Mouse (Mus musculus) bone marrow, adult 2 months (tissue): ENCODE measurements around the gene Nadk. TPM values are rescaled to one million over a fixed set of nuclear protein-coding genes. Genes with fewer than 3 reads are reported as not detected.

Experiments
- H3K27ac ChIP-seq: fragments of 200-500 bp; 2 replicates; pipeline ENCODE4 v1.5.1; 2012; ENCODE audit warnings: low read depth, mild to moderate bottlenecking, control low read depth, inconsistent platforms, low read length; ENCODE audit not compliant: control insufficient read depth, poor library complexity, insufficient read depth
- H3K4me1 ChIP-seq: fragments of 200-500 bp; 2 replicates; pipeline ENCODE4 v1.6.1; 2011; ENCODE audit warnings: low read length; ENCODE audit not compliant: control insufficient read depth, insufficient read depth
- H3K4me3 ChIP-seq: fragments of 200-500 bp; replicated peaks from 2 replicates; pipeline ENCODE3; 2011; ENCODE audit warnings: mild to moderate bottlenecking, low read depth, low read length, control low read depth; ENCODE audit not compliant: control insufficient read depth
- CTCF ChIP-seq: fragments of 200-500 bp; IDR thresholded peaks from 2 replicates; pipeline ENCODE4 v1.5.1; 2011; ENCODE audit warnings: low read length, control low read depth; ENCODE audit not compliant: control insufficient read depth, insufficient read depth
- POLR2A ChIP-seq: fragments of 200-500 bp; IDR thresholded peaks from 2 replicates; pipeline ENCODE4 v1.6.1; 2011; ENCODE audit warnings: low read depth, mild to moderate bottlenecking, control low read depth, low read length, borderline replicate concordance; ENCODE audit not compliant: control insufficient read depth
- WGBS: fragments of 180-500 bp; shearing (Covaris S2); methylation state at CpG from one replicate; pipeline ENCODE4 v1.1.7; 2018; 5-methylcytosine and 5-hydroxymethylcytosine counted together
- polyA plus RNA-seq: library from polyadenylated mRNA; stranded (reverse); fragments of >200 nt; gene quantifications from 2 replicates; pipeline ENCODE4 v1.2.4, GENCODE M21; 2011; ENCODE audit warnings: low replicate concordance; ENCODE audit not compliant: missing spikeins, insufficient read depth, insufficient read length

Gene Nadk
- polyA plus RNA-seq, 1 experiment: 52.6 TPM

DNA sequence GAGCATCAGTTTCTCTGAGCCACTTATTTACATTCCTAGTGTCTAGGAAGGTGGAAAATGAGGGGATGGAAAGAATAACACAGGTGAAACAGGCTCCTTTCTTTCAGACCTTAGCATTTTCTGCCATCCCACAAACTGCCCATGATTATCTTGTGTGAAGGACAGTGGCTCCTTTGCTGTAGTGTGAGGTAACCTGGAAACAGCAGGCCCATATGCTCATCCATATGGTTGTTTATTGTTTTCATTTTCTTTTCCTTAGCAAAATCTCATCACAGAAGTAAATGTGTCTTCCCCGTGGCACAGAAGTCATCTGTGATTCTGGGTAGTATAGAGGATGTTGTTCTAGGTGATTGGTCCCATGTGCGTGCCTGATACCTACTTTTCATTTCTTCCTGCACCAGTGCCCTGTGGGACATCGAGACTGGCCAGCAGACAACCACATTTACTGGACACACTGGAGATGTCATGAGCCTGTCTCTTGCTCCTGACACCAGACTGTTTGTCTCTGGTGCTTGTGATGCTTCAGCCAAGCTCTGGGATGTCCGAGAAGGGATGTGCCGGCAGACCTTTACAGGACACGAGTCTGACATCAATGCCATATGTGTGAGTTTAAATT, 9.2 kb upstream of the Nadk start:
- TF ChIP-seq CTCF: no peak
- TF ChIP-seq POLR2A: no peak
- Histone ChIP-seq H3K4me3 (no peak overlapping the region), H3K4me1 (peaks cover 6% of the 10 kb centered on the region; the same call in 1 of the 2 replicates), H3K27ac (no peak overlapping the region)
- 85% methylated on average over 6 of the region's 6 CpGs for WGBS

DNA sequence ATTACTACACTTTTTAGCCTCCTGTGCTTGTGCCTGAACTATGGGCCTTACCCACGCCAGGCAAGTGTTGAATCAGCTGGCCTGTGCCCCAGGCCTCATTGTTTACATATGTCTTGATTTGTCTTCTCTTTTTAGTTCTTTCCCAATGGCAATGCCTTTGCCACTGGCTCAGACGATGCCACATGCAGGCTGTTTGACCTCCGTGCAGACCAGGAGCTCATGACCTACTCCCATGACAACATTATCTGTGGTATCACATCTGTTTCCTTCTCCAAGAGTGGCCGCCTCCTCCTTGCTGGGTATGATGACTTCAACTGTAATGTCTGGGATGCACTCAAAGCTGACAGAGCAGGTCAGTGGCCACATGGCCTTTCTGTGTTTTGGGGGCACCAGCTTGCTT, 7.3 kb upstream of the Nadk start:
- 47% methylated on average over 4 of the region's 4 CpGs for WGBS
- Histone ChIP-seq H3K4me1 (peaks cover 4% of the 10 kb centered on the region; the same call in 1 of the 2 replicates), H3K27ac (no peak overlapping the region), H3K4me3 (no peak overlapping the region)
- TF ChIP-seq POLR2A: no peak
- TF ChIP-seq CTCF: no peak

DNA sequence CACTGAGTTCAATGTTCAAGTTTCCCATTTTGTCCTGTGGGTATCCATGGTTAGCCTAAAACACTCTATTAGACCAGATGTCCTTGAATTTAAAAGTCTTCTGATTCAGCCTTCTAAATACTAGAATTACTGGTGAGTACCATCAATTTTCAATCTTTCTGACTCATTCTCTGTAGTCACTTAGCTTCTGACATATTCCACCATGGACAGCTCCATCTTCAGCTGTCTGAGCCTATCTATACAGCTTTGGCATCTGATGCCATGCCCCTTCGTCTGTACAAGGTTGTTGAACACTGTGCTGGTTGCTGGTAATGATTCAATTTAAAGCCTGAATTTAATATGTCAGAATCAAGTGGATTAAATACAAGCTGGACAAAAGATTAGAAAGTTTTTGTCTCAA, 6.7 kb upstream of the Nadk start:
- peaks cover 8% of the 10 kb centered on the region; the same call in 1 of the 2 replicates for H3K4me1 ChIP-seq
- TF ChIP-seq CTCF (no peak), POLR2A (no peak)
- H3K4me3 ChIP-seq: no peak overlapping the region
- H3K27ac ChIP-seq: no peak overlapping the region
- WGBS: 62% methylated on average over 1 of the region's 1 CpGs

DNA sequence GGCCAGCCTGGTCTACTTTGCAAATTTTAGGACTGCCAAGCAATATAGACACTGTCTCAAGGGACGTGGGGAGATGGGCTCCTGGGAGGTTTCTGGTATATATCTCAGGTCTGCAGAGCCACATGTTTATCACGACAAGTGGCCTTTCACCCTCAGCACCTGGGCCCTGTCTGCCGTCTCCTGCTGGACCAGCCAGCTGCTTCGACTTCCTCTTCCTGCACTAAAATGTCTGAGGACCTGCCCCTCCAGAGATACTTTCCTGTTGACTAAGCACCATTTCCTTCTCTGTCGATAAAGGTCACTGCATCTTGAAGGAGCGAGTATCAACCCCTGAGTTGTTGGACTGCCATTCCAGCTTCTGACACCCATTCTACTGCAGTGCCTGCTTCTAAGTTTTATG, 2.7 kb upstream of the Nadk start:
- peaks cover 11% of the 10 kb centered on the region; the same call in 1 of the 2 replicates for H3K4me1 ChIP-seq
- TF ChIP-seq POLR2A (no peak), CTCF (no peak)
- no peak overlapping the region for H3K4me3 ChIP-seq
- WGBS: 12% methylated on average over 6 of the region's 6 CpGs
- H3K27ac ChIP-seq: peak overlapping the region; percentile 49; the same call in 1 of the 2 replicates

DNA sequence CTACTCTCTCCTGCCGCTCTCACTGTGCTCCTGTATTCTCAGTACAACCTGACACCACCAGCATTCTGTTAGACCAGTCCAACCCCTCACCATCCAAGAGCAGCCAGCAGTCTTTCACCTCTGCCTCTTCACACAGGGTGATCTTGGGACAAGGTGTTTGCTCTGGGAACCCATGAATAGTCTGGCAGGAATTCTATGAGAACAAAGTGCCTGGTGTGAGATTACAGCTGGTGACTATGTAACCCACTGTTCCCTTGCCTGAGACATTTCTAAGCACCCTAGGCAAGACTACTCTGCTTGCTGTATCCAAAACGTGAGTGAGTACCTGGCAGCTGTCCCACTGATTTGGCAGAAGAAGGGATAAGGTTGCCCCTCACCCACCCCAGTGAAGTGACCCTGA, 1.2 kb upstream of the Nadk start:
- H3K4me1 ChIP-seq: peaks cover 13% of the 10 kb centered on the region; the same call in 1 of the 2 replicates
- TF ChIP-seq CTCF (no peak), POLR2A (no peak)
- WGBS: 56% methylated on average over 2 of the region's 2 CpGs
- H3K27ac ChIP-seq: peak overlapping the region; percentile 88
- no peak overlapping the region for H3K4me3 ChIP-seq

DNA sequence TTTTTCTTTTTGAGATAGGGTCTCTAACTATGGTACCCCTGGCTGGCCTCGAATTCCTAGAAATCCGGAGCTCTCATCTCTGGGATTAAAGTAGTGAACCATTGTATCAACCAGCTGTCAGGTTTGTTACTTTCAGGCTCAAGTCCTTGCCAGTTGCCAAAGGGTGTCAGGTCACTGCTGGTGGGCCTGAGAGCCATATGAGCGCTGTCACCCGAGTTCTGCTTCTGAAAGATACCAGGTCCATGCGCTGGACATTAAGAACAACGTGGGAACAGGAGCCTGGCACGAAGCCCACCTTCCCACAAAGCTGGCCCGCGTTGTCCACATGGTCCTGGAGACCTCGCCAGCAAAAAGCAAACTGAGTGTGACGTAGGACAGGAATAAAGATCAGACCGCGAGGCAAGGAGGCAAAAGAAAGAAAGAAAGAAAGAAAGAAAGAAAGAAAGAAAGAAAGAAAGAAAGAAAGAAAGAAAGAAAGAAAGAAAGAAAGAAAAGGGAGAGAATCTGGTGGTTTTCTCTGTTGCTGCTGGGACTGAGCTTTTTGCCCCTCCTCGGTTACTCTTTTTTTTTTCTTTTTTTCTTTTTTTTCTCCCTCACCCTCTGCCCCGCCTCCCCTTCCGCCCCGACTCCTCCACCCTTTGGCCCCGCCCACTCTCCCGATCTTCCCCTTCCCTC, 684 bp downstream of the Nadk start:
- peak overlapping the region; percentile 69 for H3K4me3 ChIP-seq
- TF ChIP-seq CTCF (no peak), POLR2A (no peak)
- peaks cover 13% of the 10 kb centered on the region; the same call in 1 of the 2 replicates for H3K4me1 ChIP-seq
- WGBS: 3% methylated on average over 19 of the region's 19 CpGs
- peak overlapping the region; percentile 81 for H3K27ac ChIP-seq

DNA sequence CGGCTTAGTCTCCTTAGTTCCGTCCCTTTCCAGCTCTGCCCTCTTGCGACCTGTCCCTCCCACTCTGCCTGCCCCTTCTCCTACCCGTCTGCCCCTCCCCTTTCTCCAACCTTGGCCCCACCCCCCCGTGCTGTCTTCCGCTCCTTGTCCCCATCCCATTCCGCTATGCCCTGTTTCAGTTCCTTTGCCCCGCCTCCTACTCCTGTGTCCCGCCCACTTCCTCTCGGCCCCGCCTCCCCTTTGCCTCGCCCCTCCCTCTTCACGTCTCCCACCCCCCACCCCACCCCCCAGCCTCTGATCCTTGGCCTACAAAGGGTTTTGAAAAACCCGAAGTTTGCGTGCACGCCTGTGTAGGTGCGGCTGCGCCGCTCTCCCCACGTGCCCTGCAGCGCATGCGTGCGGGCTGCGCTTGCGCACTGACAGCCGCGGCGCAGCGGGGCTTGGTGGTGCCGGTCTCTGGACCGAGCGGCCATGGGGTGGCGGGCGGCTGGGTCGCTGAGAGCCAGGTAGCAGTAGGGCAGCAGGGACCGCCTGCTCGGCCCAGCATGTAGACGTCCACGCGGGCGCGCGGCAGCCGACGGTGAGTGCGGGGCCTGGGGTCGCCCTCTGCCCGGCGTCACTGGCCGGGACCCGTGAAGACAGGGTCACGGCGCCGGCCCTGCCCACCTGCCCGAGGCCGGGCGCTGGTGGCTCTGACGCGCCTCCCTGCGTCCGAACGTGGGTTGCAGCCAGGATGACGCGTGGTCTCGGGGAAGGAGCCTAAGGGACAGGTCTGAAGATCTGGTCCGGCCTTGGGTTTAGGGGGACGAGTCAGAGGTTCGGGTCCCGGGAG, 1.4 kb downstream of the Nadk start:
- peak overlapping the region; percentile 69 for H3K4me3 ChIP-seq
- WGBS: under 1% methylated on average over 69 of the region's 69 CpGs
- TF ChIP-seq POLR2A (peak; percentile 43; the same call in 1 of the 2 replicates), CTCF (peak; percentile 60)
- H3K27ac ChIP-seq: peak overlapping the region; percentile 94
- peaks cover 13% of the 10 kb centered on the region; the same call in 1 of the 2 replicates for H3K4me1 ChIP-seq

DNA sequence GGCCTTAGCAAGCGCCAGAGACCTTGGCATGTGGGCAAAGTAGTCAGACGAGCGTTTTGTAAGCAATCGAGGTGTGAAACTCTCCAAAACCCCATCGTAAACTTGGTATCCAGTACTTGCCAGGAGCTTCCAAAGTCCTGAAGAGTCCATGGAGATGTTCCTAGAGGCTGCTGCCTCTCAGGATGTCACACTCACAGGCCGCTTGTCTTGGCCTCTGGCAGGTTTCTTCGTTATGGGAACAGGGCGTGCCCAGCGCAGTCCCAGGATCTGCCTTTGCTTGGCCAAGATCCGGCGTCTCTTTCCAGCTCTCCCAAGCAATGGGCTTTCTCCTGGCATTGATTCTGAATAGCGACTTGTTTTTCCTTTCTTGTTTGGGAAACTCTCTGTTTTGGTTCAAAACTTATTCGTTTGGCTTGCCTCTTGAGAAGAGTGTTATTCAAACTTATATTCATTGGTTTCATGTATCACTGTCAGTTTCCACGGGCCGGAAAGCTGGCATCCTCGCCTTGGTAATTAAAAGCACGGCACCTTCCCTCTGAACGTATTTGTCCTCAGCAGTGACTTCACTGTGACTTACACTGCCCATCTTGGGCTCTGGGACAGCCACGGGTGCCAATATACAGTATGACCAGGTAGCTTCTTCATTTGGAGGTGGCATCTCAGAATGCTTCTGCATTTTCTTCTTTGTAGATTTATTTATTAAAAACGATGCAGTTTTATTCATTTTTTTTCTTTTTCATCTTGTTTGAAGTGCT, 2.3 kb downstream of the Nadk start:
- H3K4me1 ChIP-seq: peaks cover 13% of the 10 kb centered on the region; the same call in 1 of the 2 replicates
- TF ChIP-seq POLR2A: no peak
- no peak for TF ChIP-seq CTCF
- H3K27ac ChIP-seq: peak overlapping the region; percentile 94
- peak overlapping the region; percentile 69 for H3K4me3 ChIP-seq
- 12% methylated on average over 20 of the region's 20 CpGs for WGBS
